Mouse (Mus musculus): Measurements from ENCODE around the gene Irf5. TPM values are rescaled to one million over a fixed set of nuclear protein-coding genes. Genes with fewer than 3 reads are reported as not detected.
"Not testable (repeated sequence)": the region's sequence is repeated elsewhere in the genome, so short reads cannot be mapped to it uniquely, and the experiment has no call there.

Gene Irf5
- total RNA-seq, 4 experiments from 2014 or later, result 4.7 to 10.3 (median 6.5) TPM

DNA sequence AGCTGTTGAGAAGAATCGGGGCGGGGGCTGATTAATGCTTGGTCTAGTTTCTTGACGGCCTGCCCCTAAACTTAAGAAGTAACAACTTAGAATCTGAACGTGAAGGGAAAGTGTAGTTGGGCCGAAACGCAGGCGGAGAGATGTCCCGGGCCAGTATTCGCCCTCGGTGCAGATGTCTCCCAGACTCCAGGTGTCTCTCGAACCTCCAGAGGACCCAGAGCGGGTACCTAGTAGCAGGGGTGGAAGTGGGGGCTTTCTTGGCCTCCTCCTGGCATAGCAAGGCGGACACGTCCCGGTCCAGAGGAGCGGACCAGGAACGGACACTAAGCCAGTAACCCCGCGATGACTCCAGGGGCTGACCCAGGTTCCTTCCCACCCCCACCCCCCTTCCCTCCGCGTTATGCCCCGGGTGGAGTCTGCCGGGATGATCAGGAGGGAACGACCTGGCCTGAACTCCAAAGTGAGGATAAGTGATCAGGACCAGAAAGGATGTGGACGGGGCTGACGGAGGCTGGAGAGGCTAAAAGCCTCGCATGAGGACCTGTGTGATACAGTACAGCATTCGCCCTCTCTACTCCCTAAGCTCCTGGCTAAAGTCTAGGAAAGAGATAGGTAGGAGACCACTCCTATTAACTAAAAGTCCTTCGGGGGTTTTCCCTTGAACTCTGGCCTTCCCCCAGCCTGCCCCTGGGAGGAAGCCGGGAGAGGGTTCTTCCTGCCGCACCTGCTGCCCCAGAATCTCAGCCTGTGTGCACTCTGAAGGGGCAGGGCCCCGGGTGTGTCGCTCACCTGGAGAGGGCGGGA is 1.1 kb downstream of the Irf5 start:
- DNase-seq (ENCODE audit: low spot score in 2 of 2), result no peak

- no peak for DNase-seq (ENCODE audit: low spot score in 2 of 2)
These were observed 1.7 kb downstream of the Irf5 start for GRCm38 (mm10) chr6:29528165-29528505.

DNA sequence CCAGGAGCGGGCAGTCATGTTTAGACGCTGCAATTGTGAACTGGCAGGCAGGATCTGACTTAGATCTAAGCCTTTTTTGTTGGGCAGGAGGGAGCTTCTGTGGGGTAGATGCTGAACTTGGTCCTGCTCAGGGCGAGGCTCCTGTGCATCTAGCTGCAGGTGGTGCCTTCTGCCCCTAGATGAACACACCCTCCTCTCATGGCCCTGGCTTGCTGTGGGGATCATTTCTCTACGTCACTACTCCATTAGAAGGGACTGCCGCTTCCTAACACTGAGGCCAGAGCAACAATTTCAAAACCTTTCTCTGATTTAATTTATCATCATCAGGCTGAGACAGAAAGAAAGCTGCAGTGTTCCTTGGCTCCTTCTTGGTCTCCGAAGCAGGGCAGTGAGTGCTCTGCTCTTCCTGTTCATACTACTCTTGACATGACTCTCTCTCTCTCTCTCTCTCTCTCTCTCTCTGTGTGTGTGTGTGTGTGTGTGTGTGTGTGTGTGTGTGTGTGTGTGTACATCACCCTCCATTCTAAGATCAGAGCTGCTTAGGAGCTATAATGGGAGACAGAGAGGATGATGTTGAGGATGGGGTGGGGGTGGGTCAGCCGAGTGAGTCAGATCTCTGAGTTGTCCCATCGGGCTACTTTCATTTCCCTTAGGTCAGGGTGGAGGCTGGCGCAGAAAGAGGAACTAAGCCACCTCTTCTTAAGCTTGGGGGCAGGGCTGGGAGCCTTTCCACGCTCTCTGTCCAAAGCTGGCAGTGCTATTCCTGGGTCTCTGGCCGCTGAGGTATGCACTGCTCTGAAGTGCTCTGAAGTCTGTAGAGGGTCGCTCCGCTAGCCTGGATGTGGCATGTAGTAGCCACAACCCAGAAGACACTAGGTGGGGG is 2.4 kb downstream of the Irf5 start:
- no peak for DNase-seq (ENCODE audit: low spot score in 2 of 2)

- no peak for DNase-seq (ENCODE audit: low spot score in 2 of 2)
These were observed 3.0 kb downstream of the Irf5 start for GRCm38 (mm10) chr6:29529444-29529820.

- DNase-seq (ENCODE audit: low spot score in 2 of 2), result no peak
These were observed 3.6 kb downstream of the Irf5 start for GRCm38 (mm10) chr6:29530050-29530449.

DNA sequence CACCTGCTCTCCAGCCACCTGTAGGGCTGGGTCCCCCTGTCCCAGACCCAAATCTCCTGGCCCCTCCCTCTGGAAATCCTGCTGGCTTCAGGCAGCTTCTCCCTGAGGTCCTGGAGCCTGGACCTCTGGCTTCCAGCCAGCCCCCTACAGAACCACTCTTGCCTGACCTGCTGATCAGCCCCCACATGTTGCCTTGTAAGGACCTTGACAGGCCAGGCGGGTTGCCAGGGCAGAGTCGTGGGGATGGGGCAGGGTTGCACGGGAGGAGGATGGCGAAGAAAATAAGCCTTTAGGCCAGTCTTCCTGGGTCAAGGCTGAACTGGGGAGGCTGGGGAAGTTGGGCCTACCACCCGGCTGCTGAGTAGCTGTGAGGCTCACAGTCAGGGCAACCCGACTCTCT is 8.9 kb downstream of the Irf5 start:
- DNase-seq (ENCODE audit: low spot score in 2 of 2), result no peak

GRCm38 (mm10) chr6:29536651-29537193 is 10.3 kb downstream of the Irf5 start:
- DNase-seq (ENCODE audit: low spot score in 2 of 2), result no peak

DNA sequence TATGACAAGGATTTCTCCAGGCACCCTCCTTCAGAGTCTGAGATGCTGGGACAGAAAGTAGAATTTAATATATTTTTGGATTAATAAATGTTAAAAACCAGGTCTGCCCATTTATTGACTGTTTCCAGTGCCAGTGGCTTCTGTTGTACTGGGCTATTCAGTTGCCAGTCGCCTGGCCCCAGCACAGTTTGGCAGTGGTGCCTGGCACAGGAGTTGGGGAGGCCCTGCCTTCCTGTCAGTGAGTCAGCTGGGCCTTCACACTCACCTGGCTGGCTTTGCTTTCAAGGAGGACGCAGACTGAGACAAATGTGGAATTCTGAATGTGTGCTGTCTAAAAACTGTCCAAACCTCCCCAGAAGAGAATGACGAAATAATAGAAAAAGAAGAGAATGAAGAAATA is 10.8 kb downstream of the Irf5 start:
- DNase-seq (ENCODE audit: low spot score in 2 of 2), result no peak

- DNase-seq (ENCODE audit: low spot score in 2 of 2), result no peak
These were observed 13.1 kb downstream of the Irf5 start for GRCm38 (mm10) chr6:29539502-29539901.

- no peak for DNase-seq (ENCODE audit: low spot score in 2 of 2)
These were observed 13.8 kb downstream of the Irf5 start for GRCm38 (mm10) chr6:29540223-29540622.

DNA sequence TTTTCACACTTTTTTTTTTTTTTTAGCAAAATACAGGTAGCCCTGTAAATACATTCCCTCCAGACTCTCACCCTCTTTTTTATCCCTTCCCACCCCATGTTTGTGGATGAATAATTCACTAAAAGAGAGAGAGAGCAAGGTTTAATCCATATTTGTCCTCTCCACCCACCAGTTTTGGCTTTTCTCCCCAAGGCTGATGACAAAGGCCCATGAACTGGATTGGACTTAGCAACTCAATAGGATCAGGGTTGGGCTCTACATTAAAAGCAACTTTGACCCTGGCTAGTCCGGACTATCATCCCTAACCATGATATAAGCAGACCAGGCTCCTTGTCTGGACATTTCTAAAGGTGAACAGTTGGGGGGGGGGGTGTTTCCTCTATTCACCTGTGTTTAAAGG is 14.5 kb downstream of the Irf5 start:
- DNase-seq (ENCODE audit: low spot score in 2 of 2), result no peak

DNA sequence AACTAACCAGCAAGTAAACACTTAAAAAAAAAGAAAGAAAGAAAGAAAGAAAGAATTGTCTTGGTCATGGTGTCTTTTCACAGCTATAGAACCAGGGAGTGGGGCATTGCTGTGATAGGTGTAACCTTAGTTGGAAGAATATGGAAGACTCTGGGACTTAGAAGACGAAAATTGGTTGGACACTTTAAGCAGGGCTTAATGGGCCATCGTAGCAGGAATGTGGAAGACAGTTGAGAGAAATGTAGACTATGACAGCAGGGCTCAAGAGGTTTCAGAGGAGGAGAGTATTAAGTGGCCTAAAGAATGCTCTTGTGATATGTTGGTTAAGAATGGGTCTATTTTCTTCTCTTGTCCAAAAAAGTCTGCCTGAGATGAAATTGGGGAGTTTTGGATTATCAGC is 19.2 kb downstream of the Irf5 start:
- DNase-seq (ENCODE audit: low spot score in 2 of 2), result no peak

DNA sequence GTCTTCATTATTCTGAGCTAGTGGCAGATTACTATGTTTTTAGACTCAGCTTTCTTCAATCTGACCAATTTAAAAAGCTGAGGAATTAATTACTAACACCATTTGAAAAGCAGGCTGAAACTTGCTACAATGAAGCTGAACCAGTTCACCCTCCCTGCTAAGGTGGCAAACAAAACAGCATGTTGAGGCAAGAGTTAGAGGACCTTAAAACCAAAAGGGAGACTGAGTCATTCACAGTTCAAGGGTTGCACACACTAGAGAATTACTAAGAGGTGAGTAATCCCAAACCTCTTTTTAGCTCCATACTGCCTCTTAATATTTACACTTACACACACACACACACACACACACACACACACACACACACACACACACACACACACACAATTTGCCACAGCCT is 21.2 kb downstream of the Irf5 start:
- no peak for DNase-seq (ENCODE audit: low spot score in 2 of 2)

GRCm38 (mm10) chr6:29548086-29548485 is 21.7 kb downstream of the Irf5 start:
- no peak for DNase-seq (ENCODE audit: low spot score in 2 of 2)

GRCm38 (mm10) chr6:29552526-29552925 is 26.1 kb downstream of the Irf5 start:
- no peak for DNase-seq (ENCODE audit: low spot score in 2 of 2)

DNA sequence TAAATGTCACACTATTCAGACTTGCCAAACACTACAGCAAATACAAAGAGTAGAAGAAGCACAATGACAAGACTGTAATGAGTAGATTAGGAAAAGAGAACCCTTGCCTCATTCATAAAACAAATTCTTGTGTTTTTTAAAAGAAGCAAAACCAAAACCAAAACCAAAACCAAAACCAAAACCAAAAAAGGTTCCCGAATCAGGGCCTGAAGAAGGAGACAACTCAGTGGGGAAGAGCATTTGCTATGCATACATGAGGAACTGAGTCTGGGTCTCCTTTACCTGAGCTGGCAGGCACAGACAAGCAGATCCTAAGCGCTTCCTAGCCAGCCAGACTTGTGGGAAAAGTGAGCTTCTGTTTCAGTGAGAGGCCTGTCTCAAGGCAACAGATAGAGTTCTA is 30.7 kb downstream of the Irf5 start:
- DNase-seq (ENCODE audit: low spot score in 2 of 2), result no peak

- DNase-seq (ENCODE audit: low spot score in 2 of 2), result not testable (repeated sequence)
These were observed 50.0 kb downstream of the Irf5 start for GRCm38 (mm10) chr6:29576388-29576787.

DNA sequence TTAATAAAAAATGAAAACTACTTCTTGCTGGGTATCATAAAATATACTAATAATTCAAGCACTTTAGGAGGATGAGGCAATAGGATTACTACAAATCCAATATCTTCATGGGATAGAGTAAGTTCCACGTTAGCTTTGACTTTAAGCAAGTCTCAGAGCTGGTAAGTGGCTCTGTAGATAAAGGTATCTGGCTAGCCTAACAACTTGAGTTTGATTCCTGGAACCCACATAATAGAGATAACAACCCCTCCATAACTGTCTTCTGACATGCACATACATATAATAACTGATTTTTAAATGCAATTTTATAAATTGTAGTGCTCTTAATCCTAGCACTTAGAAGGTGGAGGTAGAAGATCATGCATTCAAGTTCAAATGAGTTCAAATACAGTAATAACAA is 54.3 kb downstream of the Irf5 start:
- no peak for DNase-seq (ENCODE audit: low spot score in 2 of 2)

GRCm38 (mm10) chr6:29581202-29581601 is 54.8 kb downstream of the Irf5 start:
- DNase-seq (ENCODE audit: low spot score in 2 of 2), result no peak
